Mouse (Mus musculus): ENCODE results near the gene Crybb3. TPM values are rescaled to one million over a fixed set of nuclear protein-coding genes. Genes with fewer than 3 reads are reported as not detected.

Crybb3 gene
- 0.35 TPM for polyA plus RNA-seq (2017; shearing (Covaris generic))

GRCm38 (mm10) chr5:113081439-113081838 lies at the start of gene Crybb3:
Gene Crybb3 (minus strand): TSS chr5:113081584.

GRCm38 (mm10) chr5:113070017-113070416 lies 11.4 kb downstream of the Crybb3 start, which contains the start of gene Crybb2:
Gene Crybb2 (minus strand): TSS chr5:113070117.

Other genes starting within 250 kb of the Crybb3 start
- not detected for gene Myo18b, start 185.2 kb downstream of the Crybb3 start, polyA plus RNA-seq (2017; shearing (Covaris generic))
- gene Grk3, start 65.8 kb downstream of the Crybb3 start, polyA plus RNA-seq (2017; shearing (Covaris generic)) = 0.17 TPM
- not detected for gene Crybb2, start 11.5 kb downstream of the Crybb3 start, polyA plus RNA-seq (2017; shearing (Covaris generic))
- 5.8 TPM for gene 2900026A02Rik, start 139.7 kb upstream of the Crybb3 start, polyA plus RNA-seq (2017; shearing (Covaris generic))
- not detected for gene Tmem211, start 145.3 kb upstream of the Crybb3 start, polyA plus RNA-seq (2017; shearing (Covaris generic))
- 0.06 TPM for gene Sgsm1, start 229.2 kb upstream of the Crybb3 start, polyA plus RNA-seq (2017; shearing (Covaris generic))